ENCODE assay signal across 19 mouse cellular contexts in the genomic region with DNA sequence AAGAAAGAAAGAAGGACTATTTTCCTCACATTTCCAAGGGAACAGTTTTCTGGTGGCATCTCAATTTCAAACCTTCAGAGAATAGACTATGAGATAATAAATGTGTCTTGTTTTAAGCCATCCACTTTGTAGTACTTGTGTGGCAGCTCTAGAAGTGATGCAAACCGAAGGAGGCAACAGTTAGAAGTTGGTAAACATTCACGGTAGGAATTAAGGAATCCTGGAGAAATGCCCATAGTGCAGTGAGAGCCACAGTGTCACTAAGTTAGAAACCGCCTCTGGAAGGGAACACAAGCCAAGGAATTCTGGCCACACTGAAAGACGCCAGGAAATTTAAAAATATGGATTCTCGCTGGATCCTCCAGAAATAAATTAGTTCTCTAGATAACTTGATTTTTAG.
DNase-seq lines count a peak whose midpoint lies in the region; ATAC-seq lines count a peak whose summit lies in the region.
"Had no signal": no experiment of that assay in that cellular context is flagged by ENCODE, and none has a peak within 500 bp of the region (broad histone marks: within the 10 kb centered on the region; RNA-seq: fewer than 3 reads in every experiment).

No protein-coding gene starts in this region.

- 90% methylated on average over 5 of the region's 5 CpGs for WGBS in hindbrain, embryonic 10.5 days

- no peaks in the 10 kb centered on the region for H3K27me3 ChIP-seq in hindbrain, embryonic 10.5 days (ENCODE audit: insufficient read depth, poor library complexity, severe bottlenecking)
- H3K27me3 ChIP-seq: embryonic facial prominence, embryonic 15.5 days; heart, embryonic 12.5 days; hindbrain, embryonic 15.5 days had no signal

- DNase-seq in frontal cortex, postnatal 10 days (ENCODE audit: low spot score in 2 of 2), result no peak
- peak; percentile 26 to 31 for DNase-seq in left cerebral cortex, adult 18-20 months (ENCODE audit: low spot score in 2 of 2)
- DNase-seq in left cerebral cortex, postnatal 10 days (ENCODE audit: extremely low spot score in 1 of 2, low spot score in 2 of 2), result no peak
- peak; percentile 74 for DNase-seq in brain, adult 2 months (ENCODE audit: low read depth, low spot score)
- peak; percentile 55 for DNase-seq in telencephalon, adult 2 months (ENCODE audit: low read depth, low spot score)
- no peak for DNase-seq in hindbrain, embryonic 10.5 days (ENCODE audit: low spot score)
- DNase-seq: adrenal gland, postnatal 10 days; cerebellum, adult 11-12 months; cerebellum, adult 9-11 months; cerebellum, postnatal 36 days; gastrocnemius, adult 2 months; gastrocnemius, postnatal 25 days had no signal

- intact Hi-C loops in left cerebral cortex, postnatal 10 days (cut with DNase I), result no loop called here

- no peak overlapping the region for H3K27ac ChIP-seq in hindbrain, embryonic 10.5 days
- H3K27ac ChIP-seq: embryonic facial prominence, embryonic 15.5 days; forebrain, embryonic 10.5 days; gastrocnemius, adult 2 months; hindbrain, embryonic 15.5 days had no signal

- H3K4me1 ChIP-seq in hindbrain, embryonic 10.5 days (replicated peaks), result no peaks in the 10 kb centered on the region
- H3K4me1 ChIP-seq: embryonic facial prominence, embryonic 15.5 days; forebrain, embryonic 10.5 days; heart, embryonic 12.5 days; hindbrain, embryonic 15.5 days had no signal

- H3K36me3 ChIP-seq in hindbrain, embryonic 10.5 days, result no peaks in the 10 kb centered on the region
- H3K36me3 ChIP-seq: embryonic facial prominence, embryonic 15.5 days; forebrain, embryonic 10.5 days; heart, embryonic 12.5 days; hindbrain, embryonic 15.5 days had no signal

- no peaks in the 10 kb centered on the region for H3K9me3 ChIP-seq in hindbrain, embryonic 10.5 days
- H3K9me3 ChIP-seq: embryonic facial prominence, embryonic 15.5 days; heart, embryonic 12.5 days; hindbrain, embryonic 15.5 days had no signal

- ATAC-seq in frontal cortex, adult (ENCODE audit: low TSS enrichment), result peak; percentile 72
- ATAC-seq: forebrain, embryonic 14.5 days had no signal

- H3K4me3 ChIP-seq in hindbrain, embryonic 10.5 days, result no peak overlapping the region
- H3K4me3 ChIP-seq: embryonic facial prominence, embryonic 15.5 days; erythroblast, embryonic 14.5 days; forebrain, embryonic 10.5 days; gastrocnemius, adult 2 months; heart, embryonic 12.5 days; hindbrain, embryonic 15.5 days had no signal

Comparison
In these comparisons a context has a peak if more than half of its experiments do, and no peak if none do; other contexts are left out.
1. DNase-seq: peak in left cerebral cortex, adult 18-20 months (2 of 2), brain, adult 2 months (single experiment) and telencephalon, adult 2 months (single experiment); none in frontal cortex, postnatal 10 days (0 of 2), left cerebral cortex, postnatal 10 days (0 of 2) and hindbrain, embryonic 10.5 days (single experiment).